Mouse (Mus musculus): ENCODE measurements around the gene Ptrh1. TPM values are rescaled to one million over a fixed set of nuclear protein-coding genes. Genes with fewer than 3 reads are reported as not detected.

Gene Ptrh1
- polyA plus RNA-seq, 1 experiment from 2014 or later: 1.1 TPM

GRCm38 (mm10) chr2:32795748-32796418 is 20.3 kb downstream of the Ptrh1 start:
- no peak overlapping the region for H3K9ac ChIP-seq (replicated peaks)
- DNase-seq (no peak), ATAC-seq (no peak)
- H3K4me3 ChIP-seq (ENCODE audit: low read depth, low read length): no peak overlapping the region
- peaks cover 2% of the 10 kb centered on the region; the same call in 1 of the 2 replicates for H3K36me3 ChIP-seq (replicated peaks; ENCODE audit: insufficient read depth, low read length)
- 88% methylated on average over 13 of the region's 13 CpGs for WGBS (ENCODE audit: insufficient replicate concordance)
- no peaks in the 10 kb centered on the region for H3K4me1 ChIP-seq (ENCODE audit: insufficient read depth)
- no peak for TF ChIP-seq CTCF (IDR thresholded peaks at IDR 0.05; ENCODE audit: low read depth)
- no peak for TF ChIP-seq EP300 (IDR thresholded peaks at IDR 0.05; ENCODE audit: low read depth)
- no peak overlapping the region for H3K4me2 ChIP-seq (ENCODE audit: low read depth, low read length)
- no peaks in the 10 kb centered on the region for H3K9me3 ChIP-seq (ENCODE audit: low read length)
- H3K27ac ChIP-seq (ENCODE audit: low read depth): no peak overlapping the region
- H3K27me3 ChIP-seq (ENCODE audit: insufficient read depth, low read length): no peaks in the 10 kb centered on the region

- ATAC-seq (no peak), DNase-seq (no peak)
- H3K4me1 ChIP-seq (ENCODE audit: insufficient read depth): no peaks in the 10 kb centered on the region
- H3K4me2 ChIP-seq (ENCODE audit: low read depth, low read length): no peak overlapping the region
- no peak overlapping the region for H3K9ac ChIP-seq (replicated peaks)
- TF ChIP-seq EP300 (IDR thresholded peaks at IDR 0.05; ENCODE audit: low read depth): no peak
- no peak for TF ChIP-seq CTCF (IDR thresholded peaks at IDR 0.05; ENCODE audit: low read depth)
- no peak overlapping the region for H3K27ac ChIP-seq (ENCODE audit: low read depth)
- 60% methylated on average over 10 of the region's 10 CpGs for WGBS (ENCODE audit: insufficient replicate concordance)
- H3K36me3 ChIP-seq (replicated peaks; ENCODE audit: insufficient read depth, low read length): peaks cover 2% of the 10 kb centered on the region; the same call in 1 of the 2 replicates
- H3K4me3 ChIP-seq (ENCODE audit: low read depth, low read length): no peak overlapping the region
- no peaks in the 10 kb centered on the region for H3K27me3 ChIP-seq (ENCODE audit: insufficient read depth, low read length)
- H3K9me3 ChIP-seq (ENCODE audit: low read length): no peaks in the 10 kb centered on the region
These were observed 22.8 kb downstream of the Ptrh1 start for GRCm38 (mm10) chr2:32798251-32798962.

GRCm38 (mm10) chr2:32808816-32809566 is 33.4 kb downstream of the Ptrh1 start:
- Histone ChIP-seq H3K27me3 (ENCODE audit: insufficient read depth, low read length) (no peaks in the 10 kb centered on the region), H3K4me2 (ENCODE audit: low read depth, low read length) (no peak overlapping the region), H3K27ac (ENCODE audit: low read depth) (no peak overlapping the region), H3K4me1 (ENCODE audit: insufficient read depth) (no peaks in the 10 kb centered on the region), H3K4me3 (ENCODE audit: low read depth, low read length) (no peak overlapping the region), H3K9ac (replicated peaks) (no peak overlapping the region), H3K36me3 (replicated peaks; ENCODE audit: insufficient read depth, low read length) (no peaks in the 10 kb centered on the region), H3K9me3 (ENCODE audit: low read length) (no peaks in the 10 kb centered on the region)
- DNase-seq: no peak
- ATAC-seq: no peak
- no peak for TF ChIP-seq CTCF (IDR thresholded peaks at IDR 0.05; ENCODE audit: low read depth)
- no peak for TF ChIP-seq EP300 (IDR thresholded peaks at IDR 0.05; ENCODE audit: low read depth)
- WGBS (ENCODE audit: insufficient replicate concordance): 86% methylated on average over 14 of the region's 14 CpGs

GRCm38 (mm10) chr2:32811959-32812358 is 36.4 kb downstream of the Ptrh1 start:
- no peak overlapping the region for H3K9ac ChIP-seq (replicated peaks)
- no peaks in the 10 kb centered on the region for H3K9me3 ChIP-seq (ENCODE audit: low read length)
- ATAC-seq: no peak
- no peak overlapping the region for H3K27ac ChIP-seq (ENCODE audit: low read depth)
- WGBS (ENCODE audit: insufficient replicate concordance): 77% methylated on average over 8 of the region's 8 CpGs
- no peaks in the 10 kb centered on the region for H3K27me3 ChIP-seq (ENCODE audit: insufficient read depth, low read length)
- no peak overlapping the region for H3K4me3 ChIP-seq (ENCODE audit: low read depth, low read length)
- 0 out of 2 replicates have a peak, but pooled peaks cover 3% of the 10 kb centered on the region for H3K36me3 ChIP-seq (replicated peaks; ENCODE audit: insufficient read depth, low read length)
- no peak overlapping the region for H3K4me2 ChIP-seq (ENCODE audit: low read depth, low read length)
- TF ChIP-seq EP300 (IDR thresholded peaks at IDR 0.05; ENCODE audit: low read depth) (no peak), CTCF (IDR thresholded peaks at IDR 0.05; ENCODE audit: low read depth) (no peak)
- no peaks in the 10 kb centered on the region for H3K4me1 ChIP-seq (ENCODE audit: insufficient read depth)
- no peak for DNase-seq

- 92% methylated on average over 2 of the region's 2 CpGs for WGBS (ENCODE audit: insufficient replicate concordance)
- Histone ChIP-seq H3K4me3 (ENCODE audit: low read depth, low read length) (no peak overlapping the region), H3K9me3 (ENCODE audit: low read length) (no peaks in the 10 kb centered on the region), H3K27me3 (ENCODE audit: insufficient read depth, low read length) (no peaks in the 10 kb centered on the region), H3K27ac (ENCODE audit: low read depth) (no peak overlapping the region), H3K9ac (replicated peaks) (no peak overlapping the region), H3K36me3 (replicated peaks; ENCODE audit: insufficient read depth, low read length) (0 out of 2 replicates have a peak, but pooled peaks cover 3% of the 10 kb centered on the region), H3K4me1 (ENCODE audit: insufficient read depth) (no peaks in the 10 kb centered on the region), H3K4me2 (ENCODE audit: low read depth, low read length) (no peak overlapping the region)
- TF ChIP-seq CTCF (IDR thresholded peaks at IDR 0.05; ENCODE audit: low read depth): no peak
- ATAC-seq (no peak), DNase-seq (no peak)
These were observed 40.9 kb downstream of the Ptrh1 start for GRCm38 (mm10) chr2:32816497-32816896.
